In genomic region chr5:13628606-13629311, GRCm38 (mm10) we compare ENCODE assay signal across 8 mouse cellular contexts.
DNase-seq lines count a peak whose midpoint lies in the region; ATAC-seq and TF ChIP-seq lines count a peak whose summit lies in the region.

No protein-coding gene starts in this region.

- H3K9ac ChIP-seq in ES-E14 (ENCODE audit: insufficient read depth, low read depth, low read length, poor library complexity, severe bottlenecking), result no peak overlapping the region
- peak overlapping the region; percentile 48 for H3K9ac ChIP-seq in forebrain, embryonic 15.5 days (replicated peaks)
- H3K9ac ChIP-seq in liver, postnatal 0 days (replicated peaks), result no peak overlapping the region

- no peaks in the 10 kb centered on the region for H3K36me3 ChIP-seq in ES-E14 (ENCODE audit: control insufficient read depth, insufficient read depth, low read length, poor library complexity, severe bottlenecking)
- no peaks in the 10 kb centered on the region for H3K36me3 ChIP-seq in forebrain, embryonic 15.5 days
- no peaks in the 10 kb centered on the region for H3K36me3 ChIP-seq in liver, postnatal 0 days (replicated peaks; ENCODE audit: insufficient read depth, low read length)

- peak; percentile 91 for TF ChIP-seq CTCF in liver, postnatal 0 days (IDR thresholded peaks at IDR 0.05; ENCODE audit: low read depth)
- TF ChIP-seq CTCF in olfactory bulb, adult 2 months (IDR thresholded peaks at IDR 0.05; ENCODE audit: insufficient read depth, low read depth, low read length), result peak; percentile 71

- WGBS in forebrain, embryonic 15.5 days, result 7% methylated on average over 24 of the region's 24 CpGs
- WGBS in large intestine, adult 2 months, result 10% methylated on average over 24 of the region's 24 CpGs
- WGBS in liver, postnatal 0 days (ENCODE audit: insufficient replicate concordance), result 13% methylated on average over 24 of the region's 24 CpGs
- WGBS in olfactory bulb, adult 2 months, result 8% methylated on average over 24 of the region's 24 CpGs

- no peaks in the 10 kb centered on the region for H3K27me3 ChIP-seq in forebrain, embryonic 15.5 days
- no peaks in the 10 kb centered on the region for H3K27me3 ChIP-seq in liver, postnatal 0 days (ENCODE audit: insufficient read depth, low read length)

- peak; percentile 91 for ATAC-seq in forebrain, embryonic 15.5 days (replicated peaks)
- ATAC-seq in liver, postnatal 0 days, result peak; percentile 69

- peak overlapping the region; percentile 72 for H3K4me2 ChIP-seq in forebrain, embryonic 15.5 days (replicated peaks)
- H3K4me2 ChIP-seq in liver, postnatal 0 days (ENCODE audit: low read depth, low read length), result peak overlapping the region; percentile 64

- peak overlapping the region in 1 of 2 experiments; percentile 44; a peak in 1 of 4 replicates for H3K4me3 ChIP-seq in ES-E14 (ENCODE audit: insufficient read depth in 1 of 2, low read depth in 1 of 2, low read length in 2 of 2, poor library complexity in 1 of 2, severe bottlenecking in 1 of 2)
- H3K4me3 ChIP-seq in forebrain, embryonic 15.5 days, result peak overlapping the region; percentile 49
- peak overlapping the region; percentile 16 for H3K4me3 ChIP-seq in liver, postnatal 0 days (ENCODE audit: low read depth, low read length)
- H3K4me3 ChIP-seq in olfactory bulb, adult 2 months (ENCODE audit: insufficient read depth, low read depth, low read length), result peak overlapping the region; percentile 45

- no peak overlapping the region for H3K27ac ChIP-seq in ES-E14 (ENCODE audit: insufficient read depth, low read depth, low read length, poor library complexity, severe bottlenecking)
- H3K27ac ChIP-seq in forebrain, embryonic 15.5 days (replicated peaks), result 0 out of 2 replicates have a peak overlapping the region, but pooled peaks have one; percentile 17
- no peak overlapping the region for H3K27ac ChIP-seq in liver, postnatal 0 days (ENCODE audit: low read depth)
- H3K27ac ChIP-seq in olfactory bulb, adult 2 months (ENCODE audit: insufficient read depth, low read depth, low read length), result no peak overlapping the region

- no peak for TF ChIP-seq EP300 in liver, postnatal 0 days (IDR thresholded peaks at IDR 0.05; ENCODE audit: low read depth)

- intact Hi-C loops in heart, postnatal 14 days (cut with DNase I), result loop anchor here (2.0 kb wide), 2 partner anchors 224 to 1066 kb away; no protein-coding TSS in a partner anchor

- no peaks in the 10 kb centered on the region for H3K9me3 ChIP-seq in ES-E14 (ENCODE audit: control insufficient read depth, insufficient read depth, low read depth, low read length)
- no peaks in the 10 kb centered on the region for H3K9me3 ChIP-seq in forebrain, embryonic 15.5 days
- no peaks in the 10 kb centered on the region for H3K9me3 ChIP-seq in liver, postnatal 0 days (ENCODE audit: low read length)

- in situ Hi-C loops in ES-E14 (cut with MboI; ENCODE audit: low sequenced_read_pairs in 2 of 2, unreplicated experiment in 2 of 2), result loop anchor here (10.0 to 25.0 kb wide), 2 partner anchors 1064 to 1066 kb away; no protein-coding TSS in a partner anchor

- no peak for TF ChIP-seq POLR2A in olfactory bulb, adult 2 months (IDR thresholded peaks at IDR 0.05; ENCODE audit: insufficient read depth, low read depth, low read length)

- no peaks in the 10 kb centered on the region for H3K4me1 ChIP-seq in ES-E14 (ENCODE audit: control insufficient read depth in 2 of 2, insufficient read depth in 2 of 2, low read length in 2 of 2, poor library complexity in 1 of 2)
- peaks cover 10% of the 10 kb centered on the region for H3K4me1 ChIP-seq in forebrain, embryonic 15.5 days
- 0 out of 2 replicates have a peak, but pooled peaks cover 2% of the 10 kb centered on the region for H3K4me1 ChIP-seq in liver, postnatal 0 days (ENCODE audit: insufficient read depth)
- no peaks in the 10 kb centered on the region for H3K4me1 ChIP-seq in olfactory bulb, adult 2 months (ENCODE audit: control insufficient read depth, insufficient read depth, low read length)

- DNase-seq in ES-E14 (ENCODE audit: low read depth, low spot score), result peak; percentile 81
- peak; percentile 47 for DNase-seq in cerebellum, adult 11-12 months
- DNase-seq in heart, postnatal 14 days, result peak; percentile 77 to 85
- peak; percentile 24 for DNase-seq in large intestine, adult 2 months (ENCODE audit: low read depth, low spot score)
- DNase-seq in liver, postnatal 0 days, result peak; percentile 79
- DNase-seq in thymus, postnatal 14 days, result peak; percentile 52

TF ChIP-seq in ES-E14, 5 proteins besides CTCF, POLR2A, EP300 and RAD21:
- no peak for TF ChIP-seq CHD2 (IDR thresholded peaks at IDR 0.05; ENCODE audit: low read depth, low read length)
- peak; percentile 96 for TF ChIP-seq ZC3H11A (IDR thresholded peaks at IDR 0.05; ENCODE audit: borderline replicate concordance, low read depth, low read length)

Comparison
In these comparisons a context has a peak if more than half of its experiments do, and no peak if none do; other contexts are left out.
1. DNase-seq: peak in every context shown above with its lines; median percentile 81 in ES-E14; 81 in heart, postnatal 14 days; 79 in liver, postnatal 0 days; 52 in thymus, postnatal 14 days; 47 in cerebellum, adult 11-12 months; 24 in large intestine, adult 2 months.